Mouse (Mus musculus) spleen, adult 18-20 months (tissue): ENCODE measurements at regions not wholly inside any gene's neighbourhood (a gene's known extent, or its start where the extent isn't known, plus 50 kb on each side); places are given as distances from the start of the nearest gene placed in this dataset.

ENCODE experiments used
- DNase-seq, 2 experiments: peaks; one replicate each; pipeline ENCODE4 v3.0.0; 2022; ENCODE audit warnings: mixed read lengths in 2 of 2

- DNase-seq: no peak
These were observed 79.1 kb downstream of the Cyp26b1 start for GRCm38 (mm10) chr6:84514623-84515022.

GRCm38 (mm10) chr6:84508598-84508997, 85.1 kb downstream of the Cyp26b1 start:
- no peak for DNase-seq

- DNase-seq: no peak
These were observed 87.0 kb downstream of the Cyp26b1 start for GRCm38 (mm10) chr6:84506675-84507074.

- DNase-seq: no peak
These were observed 93.3 kb downstream of the Cyp26b1 start for GRCm38 (mm10) chr6:84500255-84500886.

GRCm38 (mm10) chr6:84498076-84498475, 95.6 kb downstream of the Cyp26b1 start:
- no peak for DNase-seq

GRCm38 (mm10) chr6:84493676-84494075, 100.0 kb downstream of the Cyp26b1 start:
- DNase-seq: no peak

GRCm38 (mm10) chr6:84493169-84493568, 100.5 kb downstream of the Cyp26b1 start:
- DNase-seq: no peak

- no peak for DNase-seq
These were observed 101.1 kb downstream of the Cyp26b1 start for GRCm38 (mm10) chr6:84492594-84492993.

- DNase-seq: no peak
These were observed 102.6 kb downstream of the Cyp26b1 start for GRCm38 (mm10) chr6:84491106-84491505.

GRCm38 (mm10) chr6:84481205-84481604, 112.5 kb downstream of the Cyp26b1 start:
- DNase-seq: no peak

- DNase-seq: no peak
These were observed 116.6 kb downstream of the Cyp26b1 start for GRCm38 (mm10) chr6:84477072-84477471.

GRCm38 (mm10) chr6:84476466-84476865, 117.2 kb downstream of the Cyp26b1 start:
- no peak for DNase-seq

- DNase-seq: no peak
These were observed 118.9 kb downstream of the Cyp26b1 start for GRCm38 (mm10) chr6:84474835-84475234.

GRCm38 (mm10) chr6:84473171-84473570, 120.5 kb downstream of the Cyp26b1 start:
- no peak for DNase-seq

- DNase-seq: no peak
These were observed 121.4 kb downstream of the Cyp26b1 start for GRCm38 (mm10) chr6:84472287-84472686.

- no peak for DNase-seq
These were observed 126.4 kb downstream of the Cyp26b1 start for GRCm38 (mm10) chr6:84467319-84467718.

- no peak for DNase-seq
These were observed 127.5 kb downstream of the Cyp26b1 start for GRCm38 (mm10) chr6:84466223-84466622.

- no peak for DNase-seq
These were observed 128.1 kb downstream of the Cyp26b1 start for GRCm38 (mm10) chr6:84465596-84465995.

- DNase-seq: no peak
These were observed 129.9 kb downstream of the Cyp26b1 start for GRCm38 (mm10) chr6:84463592-84464367.

GRCm38 (mm10) chr6:84456803-84457202, 136.9 kb downstream of the Cyp26b1 start:
- no peak for DNase-seq

GRCm38 (mm10) chr6:84445093-84445492, 148.6 kb downstream of the Cyp26b1 start:
- DNase-seq: no peak

- no peak for DNase-seq
These were observed 151.0 kb downstream of the Cyp26b1 start for GRCm38 (mm10) chr6:84442667-84443066.

GRCm38 (mm10) chr6:84441721-84442480, 151.8 kb downstream of the Cyp26b1 start:
- no peak for DNase-seq

- no peak for DNase-seq
These were observed 157.0 kb downstream of the Cyp26b1 start for GRCm38 (mm10) chr6:84436716-84437115.
